Mouse (Mus musculus): ENCODE results near the gene Pum1. TPM values are rescaled to one million over a fixed set of nuclear protein-coding genes. Genes with fewer than 3 reads are reported as not detected.

The Pum1 gene
- polyA plus RNA-seq, 2 experiments: 69.5 to 83.8 TPM

- no peak for TF ChIP-seq POLR2A (IDR thresholded peaks at IDR 0.05; ENCODE audit: borderline replicate concordance, extremely low read depth, insufficient read depth, insufficient read length)
- WGBS: 76% methylated on average over 2 of the region's 3 CpGs
- peaks cover 23% of the 10 kb centered on the region for H3K36me3 ChIP-seq (ENCODE audit: control insufficient read depth, insufficient read depth, low read length)
- ATAC-seq (ENCODE audit: low FRiP score, low read depth): no peak
- H3K9me3 ChIP-seq (ENCODE audit: control insufficient read depth, low read length): no peaks in the 10 kb centered on the region
- no peak overlapping the region for H3K9ac ChIP-seq (ENCODE audit: low read depth, low read length, severe bottlenecking)
- H3K4me2 ChIP-seq (replicated peaks; ENCODE audit: low read depth, low read length, severe bottlenecking): no peak overlapping the region
- DNase-seq (ENCODE audit: low spot score): no peak
- H3K4me1 ChIP-seq (ENCODE audit: control insufficient read depth, insufficient read depth, low read length): peaks cover 19% of the 10 kb centered on the region
- H3K27ac ChIP-seq (replicated peaks; ENCODE audit: low read depth, low read length): no peak overlapping the region
- H3K4me3 ChIP-seq (replicated peaks; ENCODE audit: low read length): no peak overlapping the region
- no peaks in the 10 kb centered on the region for H3K27me3 ChIP-seq (ENCODE audit: control insufficient read depth, insufficient read depth, low read length)
Observed at GRCm38 (mm10) chr4:130712341-130712740, 49.2 kb downstream of the Pum1 start.

- ATAC-seq (ENCODE audit: low FRiP score, low read depth): no peak
- no peak for TF ChIP-seq POLR2A (IDR thresholded peaks at IDR 0.05; ENCODE audit: borderline replicate concordance, extremely low read depth, insufficient read depth, insufficient read length)
Observed at GRCm38 (mm10) chr4:130713430-130713829, 50.3 kb downstream of the Pum1 start.

GRCm38 (mm10) chr4:130715126-130715525 is 52.0 kb downstream of the Pum1 start:
- Histone ChIP-seq H3K27me3 (ENCODE audit: control insufficient read depth, insufficient read depth, low read length) (no peaks in the 10 kb centered on the region), H3K27ac (replicated peaks; ENCODE audit: low read depth, low read length) (no peak overlapping the region), H3K9me3 (ENCODE audit: control insufficient read depth, low read length) (no peaks in the 10 kb centered on the region), H3K4me3 (replicated peaks; ENCODE audit: low read length) (no peak overlapping the region), H3K4me1 (ENCODE audit: control insufficient read depth, insufficient read depth, low read length) (peaks cover 20% of the 10 kb centered on the region), H3K36me3 (ENCODE audit: control insufficient read depth, insufficient read depth, low read length) (peaks cover 31% of the 10 kb centered on the region), H3K4me2 (replicated peaks; ENCODE audit: low read depth, low read length, severe bottlenecking) (no peak overlapping the region), H3K9ac (ENCODE audit: low read depth, low read length, severe bottlenecking) (no peak overlapping the region)
- ATAC-seq (ENCODE audit: low FRiP score, low read depth) (no peak), DNase-seq (ENCODE audit: low spot score) (no peak)
- no peak for TF ChIP-seq POLR2A (IDR thresholded peaks at IDR 0.05; ENCODE audit: borderline replicate concordance, extremely low read depth, insufficient read depth, insufficient read length)

More at GRCm38 (mm10) chr4:130713430-130713829, 50.3 kb downstream of the Pum1 start:
- no peak overlapping the region for H3K4me2 ChIP-seq (replicated peaks; ENCODE audit: low read depth, low read length, severe bottlenecking)
- WGBS: 70% methylated on average over 5 of the region's 5 CpGs
- peaks cover 19% of the 10 kb centered on the region for H3K4me1 ChIP-seq (ENCODE audit: control insufficient read depth, insufficient read depth, low read length)
- no peak overlapping the region for H3K4me3 ChIP-seq (replicated peaks; ENCODE audit: low read length)
- no peaks in the 10 kb centered on the region for H3K9me3 ChIP-seq (ENCODE audit: control insufficient read depth, low read length)
- no peaks in the 10 kb centered on the region for H3K27me3 ChIP-seq (ENCODE audit: control insufficient read depth, insufficient read depth, low read length)
- peaks cover 26% of the 10 kb centered on the region for H3K36me3 ChIP-seq (ENCODE audit: control insufficient read depth, insufficient read depth, low read length)
- H3K9ac ChIP-seq (ENCODE audit: low read depth, low read length, severe bottlenecking): no peak overlapping the region
- no peak overlapping the region for H3K27ac ChIP-seq (replicated peaks; ENCODE audit: low read depth, low read length)
- DNase-seq (ENCODE audit: low spot score): no peak

GRCm38 (mm10) chr4:130715623-130716022 is 52.5 kb downstream of the Pum1 start:
- no peaks in the 10 kb centered on the region for H3K27me3 ChIP-seq (ENCODE audit: control insufficient read depth, insufficient read depth, low read length)
- H3K4me2 ChIP-seq (replicated peaks; ENCODE audit: low read depth, low read length, severe bottlenecking): no peak overlapping the region
- no peak for TF ChIP-seq POLR2A (IDR thresholded peaks at IDR 0.05; ENCODE audit: borderline replicate concordance, extremely low read depth, insufficient read depth, insufficient read length)
- no peak overlapping the region for H3K4me3 ChIP-seq (replicated peaks; ENCODE audit: low read length)
- ATAC-seq (ENCODE audit: low FRiP score, low read depth): no peak
- peaks cover 20% of the 10 kb centered on the region for H3K4me1 ChIP-seq (ENCODE audit: control insufficient read depth, insufficient read depth, low read length)
- DNase-seq (ENCODE audit: low spot score): no peak
- no peak overlapping the region for H3K9ac ChIP-seq (ENCODE audit: low read depth, low read length, severe bottlenecking)
- no peak overlapping the region for H3K27ac ChIP-seq (replicated peaks; ENCODE audit: low read depth, low read length)
- H3K36me3 ChIP-seq (ENCODE audit: control insufficient read depth, insufficient read depth, low read length): peaks cover 33% of the 10 kb centered on the region
- H3K9me3 ChIP-seq (ENCODE audit: control insufficient read depth, low read length): no peaks in the 10 kb centered on the region

GRCm38 (mm10) chr4:130719348-130719747 is 56.2 kb downstream of the Pum1 start:
- Histone ChIP-seq H3K4me3 (replicated peaks; ENCODE audit: low read length) (no peak overlapping the region), H3K4me1 (ENCODE audit: control insufficient read depth, insufficient read depth, low read length) (peaks cover 21% of the 10 kb centered on the region), H3K36me3 (ENCODE audit: control insufficient read depth, insufficient read depth, low read length) (peaks cover 36% of the 10 kb centered on the region), H3K27me3 (ENCODE audit: control insufficient read depth, insufficient read depth, low read length) (no peaks in the 10 kb centered on the region), H3K27ac (replicated peaks; ENCODE audit: low read depth, low read length) (no peak overlapping the region), H3K9me3 (ENCODE audit: control insufficient read depth, low read length) (no peaks in the 10 kb centered on the region), H3K9ac (ENCODE audit: low read depth, low read length, severe bottlenecking) (no peak overlapping the region), H3K4me2 (replicated peaks; ENCODE audit: low read depth, low read length, severe bottlenecking) (no peak overlapping the region)
- 66% methylated on average over 4 of the region's 4 CpGs for WGBS
- ATAC-seq (ENCODE audit: low FRiP score, low read depth) (no peak), DNase-seq (ENCODE audit: low spot score) (no peak)
- no peak for TF ChIP-seq POLR2A (IDR thresholded peaks at IDR 0.05; ENCODE audit: borderline replicate concordance, extremely low read depth, insufficient read depth, insufficient read length)

GRCm38 (mm10) chr4:130722607-130723006 is 59.5 kb downstream of the Pum1 start:
- WGBS: 0% methylated on average over 1 of the region's 1 CpGs
- no peaks in the 10 kb centered on the region for H3K9me3 ChIP-seq (ENCODE audit: control insufficient read depth, low read length)
- peaks cover 14% of the 10 kb centered on the region for H3K4me1 ChIP-seq (ENCODE audit: control insufficient read depth, insufficient read depth, low read length)
- no peak overlapping the region for H3K27ac ChIP-seq (replicated peaks; ENCODE audit: low read depth, low read length)
- H3K36me3 ChIP-seq (ENCODE audit: control insufficient read depth, insufficient read depth, low read length): peaks cover 57% of the 10 kb centered on the region
- DNase-seq (ENCODE audit: low spot score) (no peak), ATAC-seq (ENCODE audit: low FRiP score, low read depth) (no peak)
- no peaks in the 10 kb centered on the region for H3K27me3 ChIP-seq (ENCODE audit: control insufficient read depth, insufficient read depth, low read length)
- no peak for TF ChIP-seq POLR2A (IDR thresholded peaks at IDR 0.05; ENCODE audit: borderline replicate concordance, extremely low read depth, insufficient read depth, insufficient read length)
- H3K9ac ChIP-seq (ENCODE audit: low read depth, low read length, severe bottlenecking): no peak overlapping the region
- no peak overlapping the region for H3K4me2 ChIP-seq (replicated peaks; ENCODE audit: low read depth, low read length, severe bottlenecking)
- no peak overlapping the region for H3K4me3 ChIP-seq (replicated peaks; ENCODE audit: low read length)
